Mouse (Mus musculus) kidney, adult 2 months (tissue): Measurements from ENCODE around the gene 1700125H20Rik. TPM values are rescaled to one million over a fixed set of nuclear protein-coding genes. Genes with fewer than 3 reads are reported as not detected.
"Not testable (repeated sequence)": the region's sequence is repeated elsewhere in the genome, so short reads cannot be mapped to it uniquely, and the experiment has no call there.

Experiments used
- DNase-seq: peaks from one replicate; pipeline ENCODE4 v3.0.0; 2021
- H3K27ac ChIP-seq: fragments of 200-500 bp; 2 replicates; pipeline ENCODE4 v1.5.1; 2012; ENCODE audit warnings: low read depth, low read length, control low read depth, inconsistent platforms; ENCODE audit not compliant: insufficient read depth
- H3K27me3 ChIP-seq: fragments of 200-500 bp; replicated peaks from 2 replicates; pipeline ENCODE4 v1.6.1; 2012; ENCODE audit warnings: mild to moderate bottlenecking, moderate library complexity, low read length, inconsistent platforms; ENCODE audit not compliant: control insufficient read depth, insufficient read depth
- H3K36me3 ChIP-seq: fragments of 200-500 bp; 2 replicates; pipeline ENCODE4 v1.6.1; 2012; ENCODE audit warnings: mild to moderate bottlenecking, moderate library complexity, low read length, inconsistent platforms; ENCODE audit not compliant: control insufficient read depth, insufficient read depth
- H3K4me1 ChIP-seq: fragments of 200-500 bp; 2 replicates; pipeline ENCODE4 v1.6.1; 2011; ENCODE audit warnings: low read length; ENCODE audit not compliant: control insufficient read depth, insufficient read depth
- H3K4me3 ChIP-seq: fragments of 200-500 bp; 2 replicates; pipeline ENCODE4 v1.5.1; 2011; ENCODE audit warnings: mild to moderate bottlenecking, low read depth, low read length, control low read depth; ENCODE audit not compliant: insufficient read depth
- CTCF ChIP-seq: fragments of 200-500 bp; conservative IDR thresholded peaks from 2 replicates; pipeline ENCODE4 v1.5.1; 2011; ENCODE audit warnings: low read depth, mild to moderate bottlenecking, control low read depth, low read length, moderate library complexity, mixed read lengths; ENCODE audit not compliant: insufficient read depth, insufficient read length
- POLR2A ChIP-seq: fragments of 200-500 bp; IDR thresholded peaks from one replicate; pipeline ENCODE4 v1.6.1; 2011; ENCODE audit warnings: low read depth, low read length, control low read depth
- WGBS: fragments of 180-500 bp; shearing (Covaris S2); methylation state at CpG from one replicate; pipeline ENCODE4 v1.1.7; 2018; 5-methylcytosine and 5-hydroxymethylcytosine counted together
- polyA plus RNA-seq: library from polyadenylated mRNA; depleted of rRNA; stranded (reverse); fragments of >200 nt; gene quantifications from 2 replicates; pipeline ENCODE4 v1.2.3, GENCODE M21; 2012

Gene 1700125H20Rik
- polyA plus RNA-seq, 1 experiment, result not detected

- peak overlapping the region; percentile 94 for H3K4me3 ChIP-seq
- peak overlapping the region; percentile 14; the same call in 1 of the 2 replicates for H3K27ac ChIP-seq
- 2% methylated on average over 17 of the region's 17 CpGs for WGBS
- DNase-seq, result peak; percentile 15
- H3K27me3 ChIP-seq, result no peaks in the 10 kb centered on the region
- TF ChIP-seq CTCF, result no peak
- no peak for TF ChIP-seq POLR2A
- no peaks in the 10 kb centered on the region; the same call in 1 of the 2 replicates for H3K36me3 ChIP-seq
- peaks cover 3% of the 10 kb centered on the region; the same call in 1 of the 2 replicates for H3K4me1 ChIP-seq
Observed at GRCm38 (mm10) chr11:85138776-85139474, 31.3 kb upstream of the 1700125H20Rik start.

- under 1% methylated on average over 85 of the region's 94 CpGs for WGBS
- TF ChIP-seq POLR2A, result peak; percentile 28
- TF ChIP-seq CTCF, result no peak
- H3K27ac ChIP-seq, result peak within 1 kb of the TSS; percentile 65
Observed at GRCm38 (mm10) chr11:85139581-85140540, 30.3 kb upstream of the 1700125H20Rik start, which contains the start of gene Usp32. Gene Usp32 (minus strand): TSS chr11:85140161.

GRCm38 (mm10) chr11:85152256-85152930, 17.8 kb upstream of the 1700125H20Rik start:
- DNase-seq, result no peak
- no peak overlapping the region for H3K27ac ChIP-seq
- no peaks in the 10 kb centered on the region for H3K27me3 ChIP-seq
- no peaks in the 10 kb centered on the region for H3K36me3 ChIP-seq
- H3K4me1 ChIP-seq, result no peaks in the 10 kb centered on the region
- no peak overlapping the region for H3K4me3 ChIP-seq
- TF ChIP-seq POLR2A, result no peak
- no peak for TF ChIP-seq CTCF
- WGBS, result 90% methylated on average over 2 of the region's 2 CpGs

More at GRCm38 (mm10) chr11:85139581-85140540, 30.3 kb upstream of the 1700125H20Rik start, which contains the start of gene Usp32:
- Histone ChIP-seq H3K4me3 (peak within 1 kb of the TSS; percentile 94), H3K27me3 (no peaks in the 10 kb centered on the region), H3K4me1 (peaks cover 3% of the 10 kb centered on the region; the same call in 1 of the 2 replicates), H3K36me3 (no peaks in the 10 kb centered on the region; the same call in 1 of the 2 replicates)
- peak; percentile 98 for DNase-seq

GRCm38 (mm10) chr11:85157301-85157700, 12.9 kb upstream of the 1700125H20Rik start:
- H3K27me3 ChIP-seq, result no peaks in the 10 kb centered on the region
- H3K36me3 ChIP-seq, result no peaks in the 10 kb centered on the region
- no peaks in the 10 kb centered on the region for H3K4me1 ChIP-seq
- DNase-seq, result no peak
- H3K4me3 ChIP-seq, result no peak overlapping the region
- TF ChIP-seq CTCF (no peak), POLR2A (no peak)
- 44% methylated on average over 2 of the region's 2 CpGs for WGBS
- H3K27ac ChIP-seq, result no peak overlapping the region

- H3K36me3 ChIP-seq, H3K4me3 ChIP-seq, H3K4me1 ChIP-seq, H3K27me3 ChIP-seq, DNase-seq, H3K27ac ChIP-seq: not testable (repeated sequence)
- WGBS, result 74% methylated on average over 1 of the region's 1 CpGs
Observed at GRCm38 (mm10) chr11:85163014-85163413, 7.2 kb upstream of the 1700125H20Rik start.

GRCm38 (mm10) chr11:85164371-85164770, 5.8 kb upstream of the 1700125H20Rik start:
- H3K4me1 ChIP-seq, result no peaks in the 10 kb centered on the region
- no peak for DNase-seq
- H3K27me3 ChIP-seq, result no peaks in the 10 kb centered on the region
- no peaks in the 10 kb centered on the region for H3K36me3 ChIP-seq
- no peak overlapping the region for H3K27ac ChIP-seq
- no peak overlapping the region for H3K4me3 ChIP-seq
- TF ChIP-seq CTCF (no peak), POLR2A (no peak)

- Histone ChIP-seq H3K27ac (no peak overlapping the region), H3K27me3 (no peaks in the 10 kb centered on the region), H3K36me3 (no peaks in the 10 kb centered on the region), H3K4me1 (peaks cover 5% of the 10 kb centered on the region; the same call in 1 of the 2 replicates), H3K4me3 (no peak overlapping the region)
- TF ChIP-seq CTCF, result no peak
- no peak for TF ChIP-seq POLR2A
- DNase-seq, result no peak
- WGBS, result 75% methylated on average over 1 of the region's 1 CpGs
Observed at GRCm38 (mm10) chr11:85167503-85167902, 2.7 kb upstream of the 1700125H20Rik start.
